Mouse (Mus musculus) layer of hippocampus, adult 9-10 months (tissue): ENCODE data around the gene Supt7l.
A peak's percentile ranks its signal among the peaks of the same experiment; 100 is the strongest.

ENCODE experiments used
- DNase-seq: peaks from one replicate; pipeline ENCODE4 v3.0.0; 2022; ENCODE audit warnings: low spot score

Supt7l gene

GRCm38 (mm10) chr5:31492031-31492430 is 35.6 kb downstream of the Supt7l start:
- DNase-seq, result no peak

- no peak for DNase-seq
These were observed 38.4 kb downstream of the Supt7l start for GRCm38 (mm10) chr5:31489116-31489769.

- no peak for DNase-seq
These were observed 39.7 kb downstream of the Supt7l start for GRCm38 (mm10) chr5:31487889-31488288.

- DNase-seq, result no peak
These were observed 42.2 kb downstream of the Supt7l start, which contains the start of gene 4930548H24Rik for GRCm38 (mm10) chr5:31485440-31485839. Gene 4930548H24Rik (plus strand): TSS chr5:31485740.

GRCm38 (mm10) chr5:31480536-31480935 is 47.1 kb downstream of the Supt7l start:
- peak; percentile 24 for DNase-seq

- DNase-seq, result no peak
These were observed 57.3 kb downstream of the Supt7l start for GRCm38 (mm10) chr5:31470334-31470733.

- DNase-seq, result no peak
These were observed 57.9 kb downstream of the Supt7l start for GRCm38 (mm10) chr5:31469711-31470110.

- no peak for DNase-seq
These were observed 59.8 kb downstream of the Supt7l start for GRCm38 (mm10) chr5:31467798-31468197.
